Mouse (Mus musculus) inflammation-experienced regulatory T-cells, adult 6 months (primary cell): ENCODE results near the gene Map6. TPM values are rescaled to one million over a fixed set of nuclear protein-coding genes. Genes with fewer than 3 reads are reported as not detected.

Source experiments
- ATAC-seq: one replicate; pipeline ENCODE4 v1.8.0; 2017
- polyA plus RNA-seq, 3 experiments: library from polyadenylated mRNA; unstranded; fragments of 100-300 nt; shearing (Covaris generic); gene quantifications; one replicate each; pipeline ENCODE4 v1.2.1; 2017

Map6 gene
- polyA plus RNA-seq, 3 experiments from 2014 or later: 3.1 to 5.6 (median 3.2) TPM

DNA sequence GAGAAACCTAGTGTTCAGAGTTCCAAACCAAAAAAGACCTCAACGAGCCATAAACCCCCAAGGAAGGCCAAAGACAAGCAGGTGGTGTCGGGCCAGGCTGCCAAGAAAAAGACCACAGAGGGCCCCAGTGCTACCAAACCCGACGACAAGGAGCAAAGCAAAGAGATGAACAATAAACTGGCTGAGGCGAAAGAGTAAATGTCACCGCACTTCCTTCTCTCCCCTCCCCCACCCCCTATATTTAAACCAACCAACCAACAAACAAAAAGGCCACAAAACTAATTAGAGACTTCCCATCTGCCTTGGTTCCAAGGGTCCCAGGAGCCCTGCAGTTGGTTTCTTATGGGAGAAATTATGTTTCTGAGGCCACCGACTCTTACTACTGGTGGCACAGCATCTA, 50.2 kb downstream of the Map6 start:
- ATAC-seq: peak; percentile 46

DNA sequence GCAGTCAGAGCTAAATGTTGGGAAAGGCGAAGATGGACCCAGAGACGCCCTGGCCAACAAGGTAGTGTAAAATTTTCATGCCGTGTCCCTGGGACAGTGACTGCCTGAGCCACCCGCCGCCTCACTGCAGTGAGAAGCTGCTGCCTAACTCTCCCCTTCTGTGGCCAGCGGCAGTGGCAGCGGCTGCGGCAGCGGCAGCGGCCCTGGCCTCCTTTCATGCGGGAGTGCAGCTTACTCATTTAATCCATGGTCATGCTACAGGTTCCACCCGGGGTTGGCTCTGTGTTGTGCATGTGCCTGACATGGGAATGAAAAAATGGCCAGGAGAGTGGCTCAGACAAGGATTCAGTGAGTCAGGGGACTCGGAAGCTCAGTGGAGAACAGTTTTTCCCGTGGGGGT, 53.3 kb downstream of the Map6 start:
- ATAC-seq: no peak

DNA sequence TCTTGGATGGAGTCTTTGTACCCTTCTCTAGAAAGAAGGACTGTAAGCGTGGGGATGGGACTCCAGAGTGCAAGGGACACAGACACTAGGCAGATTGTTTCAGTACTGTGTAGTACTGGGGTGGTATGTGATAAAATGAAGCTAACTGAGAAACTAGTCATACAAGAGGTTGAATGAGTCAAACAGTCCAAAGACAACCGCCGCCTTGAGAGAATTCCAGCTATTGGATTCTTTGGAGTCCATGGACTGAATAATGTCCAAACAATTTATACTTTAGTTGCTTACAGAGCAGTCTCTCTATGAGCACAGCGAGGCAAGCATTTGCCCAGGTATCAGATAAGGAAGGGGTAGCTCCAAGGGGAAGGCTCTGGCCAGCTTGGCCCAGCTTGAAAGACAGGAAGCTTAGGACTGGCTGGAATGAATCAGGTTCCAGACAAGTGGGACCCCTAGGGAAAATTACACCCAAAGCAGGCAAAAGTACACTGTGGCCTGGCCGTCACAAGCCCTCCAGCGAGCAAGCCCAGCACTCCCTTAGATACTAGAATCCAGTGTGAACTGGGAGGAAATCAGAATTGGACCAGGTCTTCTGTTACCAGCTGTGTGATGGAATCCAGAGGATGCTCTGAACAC, 55.6 kb downstream of the Map6 start:
- ATAC-seq: no peak

DNA sequence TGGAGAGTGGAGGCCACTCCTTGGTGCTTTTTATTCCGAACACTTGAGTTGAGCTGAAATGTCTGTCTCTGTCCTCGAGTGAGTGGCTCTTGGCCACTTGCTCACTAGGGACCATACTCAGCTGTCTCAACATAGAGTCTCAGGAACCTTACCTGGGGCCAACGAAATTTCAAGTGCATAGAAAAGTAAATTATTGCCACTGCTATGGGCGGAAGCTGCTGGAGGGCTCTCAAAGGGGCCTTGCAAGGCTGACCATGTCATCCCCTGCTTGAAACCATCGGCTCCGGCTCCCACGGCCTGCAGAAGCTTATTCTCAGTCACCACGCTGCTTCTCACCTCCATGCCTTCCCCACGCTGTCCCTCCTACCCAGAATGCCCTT, 56.1 kb downstream of the Map6 start:
- no peak for ATAC-seq

DNA sequence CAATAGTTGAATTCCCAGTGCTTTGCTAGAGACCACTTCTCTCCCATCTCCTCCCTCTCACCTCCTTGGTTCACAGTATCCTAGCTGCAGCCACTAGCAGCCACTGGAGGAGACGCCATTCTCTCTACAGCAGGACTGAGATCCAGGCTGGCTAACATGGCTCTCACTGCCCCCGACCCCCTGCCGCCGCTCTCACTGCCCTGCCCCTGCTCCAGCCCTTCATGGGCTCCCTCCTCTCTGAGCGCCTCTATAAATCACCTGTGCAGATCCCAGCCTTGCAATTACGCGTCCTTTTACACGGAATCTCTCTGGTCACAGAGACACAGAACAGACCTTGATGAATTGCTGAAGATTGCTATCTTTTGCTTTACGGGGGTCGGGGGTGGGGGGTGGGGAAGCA, 57.6 kb downstream of the Map6 start:
- ATAC-seq: no peak

DNA sequence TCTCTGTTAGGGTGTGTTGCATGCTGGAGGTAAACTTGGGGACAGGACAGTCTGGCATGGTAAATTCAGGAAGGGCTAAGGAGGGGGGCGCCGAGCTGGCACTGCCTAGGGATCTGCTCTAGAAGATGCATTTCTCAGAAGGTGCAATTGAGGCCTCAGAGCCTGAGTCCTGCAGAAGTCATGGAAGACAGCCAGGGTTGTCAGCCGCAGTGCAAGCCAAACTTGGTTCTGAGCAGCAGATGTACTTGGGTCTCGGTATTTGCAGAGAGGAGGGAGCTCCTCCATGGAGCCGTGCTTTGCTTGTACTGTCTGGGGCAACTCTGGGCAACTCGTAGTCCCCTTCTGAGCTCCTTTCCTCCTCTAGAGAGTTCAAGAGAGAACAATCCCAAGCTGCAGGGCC, 58.9 kb downstream of the Map6 start:
- ATAC-seq: no peak

DNA sequence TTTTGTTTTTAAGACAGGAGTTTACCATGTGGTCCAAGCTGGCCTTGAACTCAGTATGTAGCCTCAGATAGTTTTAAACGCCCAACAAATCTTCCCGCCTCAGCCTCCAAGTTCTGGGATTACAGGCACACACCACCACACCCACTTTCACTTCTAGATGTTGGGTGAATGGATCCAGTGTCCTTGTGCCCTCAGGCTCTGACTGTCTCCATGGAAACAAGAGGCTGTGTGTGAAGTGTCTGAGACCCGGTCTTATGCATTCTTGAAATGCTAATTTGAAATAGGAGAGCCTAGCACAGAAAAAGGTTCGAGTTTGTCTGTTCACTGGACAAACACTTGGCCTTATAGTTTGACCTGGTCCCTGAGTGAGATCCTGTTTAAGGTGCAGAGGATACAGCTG, 61.6 kb downstream of the Map6 start:
- ATAC-seq: no peak

DNA sequence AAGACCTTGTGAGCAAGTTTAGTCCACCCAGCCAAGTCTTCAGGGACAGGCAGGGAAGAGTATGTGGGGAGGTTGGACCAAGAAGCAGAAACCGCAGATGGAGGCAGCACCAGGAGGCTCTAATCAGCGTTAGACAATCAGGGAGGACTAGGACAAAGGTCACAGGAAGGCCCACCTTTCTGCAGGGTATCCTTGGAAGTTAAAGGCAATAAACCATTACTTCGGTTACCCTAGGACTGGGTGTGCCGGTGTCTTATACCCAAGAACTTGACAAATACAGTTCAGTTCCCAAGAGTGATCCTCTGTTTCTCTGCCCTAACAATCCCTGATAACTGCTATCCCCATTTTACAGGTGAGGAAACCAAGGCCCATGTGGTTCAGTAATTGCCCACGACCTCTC, 62.8 kb downstream of the Map6 start:
- ATAC-seq: no peak

DNA sequence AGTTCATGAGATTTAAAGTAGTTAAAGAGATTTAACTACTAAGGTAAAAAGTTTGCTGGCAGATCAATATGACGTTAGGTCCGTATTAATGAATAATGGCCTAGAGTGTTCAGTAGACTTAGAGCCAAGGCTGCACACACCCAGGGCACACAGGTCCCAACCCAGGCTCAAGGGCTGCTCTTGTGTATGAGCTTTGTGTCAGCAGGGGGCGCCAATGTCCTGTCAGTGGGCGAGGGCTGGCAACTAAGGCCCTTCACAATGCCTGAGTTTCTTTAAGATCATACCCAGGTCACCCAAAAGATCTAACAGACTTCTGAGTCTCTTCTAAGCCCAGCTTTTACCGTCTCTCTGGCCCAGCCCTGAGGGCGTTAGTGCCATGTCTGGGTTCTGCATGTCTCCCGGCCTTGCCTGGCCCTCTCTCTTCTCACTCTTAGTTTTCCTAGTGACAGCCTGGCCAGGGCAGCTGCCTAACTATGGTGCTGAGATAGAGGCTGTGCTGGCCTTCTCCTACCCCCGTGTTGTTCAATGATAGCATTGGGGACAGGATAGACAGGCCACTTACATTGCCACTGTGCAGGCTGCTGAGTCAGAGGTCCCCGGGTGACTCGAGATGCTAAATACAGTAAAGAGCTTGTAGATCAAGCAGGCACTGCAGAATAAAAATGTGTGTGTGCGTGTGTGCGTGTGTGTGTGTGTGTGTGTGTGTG, 65.7 kb downstream of the Map6 start:
- ATAC-seq: no peak

DNA sequence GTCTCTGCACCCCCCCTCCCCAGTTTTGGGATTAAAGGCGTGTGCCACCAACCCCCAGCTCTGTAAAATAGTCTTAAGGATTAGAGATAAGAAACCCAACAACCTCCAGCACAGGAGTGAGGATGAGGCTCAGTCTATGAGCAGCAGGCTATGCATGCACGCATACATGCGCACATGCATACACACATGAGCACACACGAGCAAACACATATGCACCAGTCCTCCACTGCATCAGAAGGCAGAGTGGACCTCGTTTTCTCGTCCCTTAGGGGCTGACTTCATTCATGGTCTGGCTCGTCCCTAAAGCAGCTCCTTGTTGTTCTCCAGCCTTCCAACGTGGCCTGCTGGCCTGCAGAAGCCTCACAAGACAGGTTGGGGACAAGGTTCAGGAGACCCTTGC, 73.5 kb downstream of the Map6 start:
- ATAC-seq: no peak

DNA sequence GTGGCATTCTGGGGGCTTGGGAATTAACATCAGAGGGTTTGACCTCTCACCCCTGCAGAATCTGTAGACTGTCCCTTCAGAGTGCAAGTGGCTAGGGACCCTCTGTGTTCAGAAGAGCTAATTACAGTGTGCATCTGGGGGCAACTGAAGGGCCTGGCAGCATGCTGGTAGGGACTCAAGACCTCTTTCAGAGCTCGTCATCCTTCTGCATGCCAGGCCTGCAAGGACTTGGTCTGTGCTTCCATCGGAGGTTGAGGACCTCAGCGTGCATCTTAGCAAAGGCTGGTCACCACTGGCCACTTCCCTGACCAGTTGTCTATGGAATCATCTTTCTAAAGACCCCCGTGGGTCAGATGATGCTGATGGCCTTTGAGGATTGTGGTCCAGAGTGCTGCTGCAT, 76.3 kb downstream of the Map6 start:
- no peak for ATAC-seq

DNA sequence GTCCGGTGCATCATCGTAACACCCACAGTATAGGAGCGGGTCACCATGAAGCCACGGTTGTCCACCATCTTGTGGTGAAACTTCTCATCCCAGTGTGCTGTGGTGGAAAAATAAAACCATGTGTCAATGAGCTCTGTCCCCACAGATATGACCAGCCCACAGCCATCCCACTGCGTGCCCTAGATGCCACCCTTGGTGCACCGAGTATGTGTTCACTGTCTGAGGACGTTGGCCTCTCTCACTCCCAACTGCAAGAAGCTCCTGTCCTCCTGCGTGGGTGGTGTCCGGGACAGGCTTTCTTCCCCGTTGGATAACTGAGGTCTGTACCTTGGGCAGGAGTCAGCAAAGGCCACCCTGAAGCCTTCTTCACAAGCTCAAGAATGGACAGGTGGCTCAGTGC, 80.0 kb downstream of the Map6 start:
- no peak for ATAC-seq

DNA sequence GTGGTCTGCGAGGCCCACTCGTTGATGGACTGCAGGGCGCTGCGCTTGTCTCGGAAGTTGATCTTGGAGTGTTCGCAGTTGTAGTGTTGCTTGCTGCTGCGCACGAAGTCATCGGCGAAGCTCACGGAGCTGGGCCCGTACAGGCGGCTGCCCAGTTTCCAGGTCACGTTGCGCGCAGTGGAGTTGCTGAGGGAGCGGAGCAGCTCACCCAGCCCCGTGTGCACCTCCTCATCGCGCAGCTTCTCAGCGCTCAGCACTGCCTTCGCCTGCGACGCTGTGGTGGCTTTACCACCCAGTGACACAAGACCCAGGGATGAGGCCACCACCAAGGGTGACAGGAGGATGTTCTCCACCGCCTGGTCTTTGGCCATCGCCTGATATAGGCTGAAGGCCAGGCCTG, 81.6 kb downstream of the Map6 start:
- ATAC-seq: no peak

DNA sequence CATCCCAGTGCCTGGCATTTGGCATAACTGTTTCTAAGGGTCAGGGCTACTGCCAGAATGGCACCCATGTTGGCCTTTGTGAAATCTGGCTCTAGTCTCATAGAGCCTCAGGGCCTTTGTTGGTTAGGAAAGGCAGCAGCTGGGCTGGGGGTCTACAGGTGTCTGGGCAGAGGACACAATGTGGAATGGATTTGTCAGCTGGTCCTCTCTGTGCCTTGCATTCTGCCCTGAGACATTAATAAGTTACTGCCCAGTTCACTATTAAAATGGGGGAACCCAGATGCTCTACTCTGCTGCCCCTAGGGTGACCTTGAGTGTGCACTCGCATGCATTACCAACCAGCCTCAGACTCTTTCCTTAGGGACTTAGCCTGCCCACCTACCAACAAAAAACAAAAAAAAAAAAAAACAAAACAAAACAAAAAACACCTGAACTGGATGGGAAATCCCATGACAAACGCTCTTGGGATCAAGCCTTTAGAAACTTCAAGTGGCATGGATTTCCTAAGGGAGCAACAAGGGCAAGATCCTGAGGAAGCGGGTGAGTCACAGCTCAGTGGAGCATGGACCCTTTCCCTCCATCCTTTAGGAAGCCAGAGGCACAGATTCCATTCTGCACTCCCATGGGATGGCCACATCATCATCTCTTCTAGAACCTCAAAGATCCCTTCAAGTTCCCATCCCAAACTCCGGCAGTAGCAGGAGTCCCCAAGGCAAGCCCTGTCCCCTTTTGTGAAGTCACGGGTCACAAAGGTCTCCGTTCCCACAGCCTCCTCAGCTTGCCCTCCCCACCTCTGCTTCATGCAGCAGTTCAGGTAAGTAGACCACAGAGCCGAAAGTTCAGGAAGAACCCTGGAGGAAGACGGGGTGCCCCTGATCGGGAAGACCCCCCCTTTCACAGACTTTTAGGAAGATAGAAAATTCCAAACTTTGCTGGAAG, 82.8 kb downstream of the Map6 start:
- no peak for ATAC-seq

DNA sequence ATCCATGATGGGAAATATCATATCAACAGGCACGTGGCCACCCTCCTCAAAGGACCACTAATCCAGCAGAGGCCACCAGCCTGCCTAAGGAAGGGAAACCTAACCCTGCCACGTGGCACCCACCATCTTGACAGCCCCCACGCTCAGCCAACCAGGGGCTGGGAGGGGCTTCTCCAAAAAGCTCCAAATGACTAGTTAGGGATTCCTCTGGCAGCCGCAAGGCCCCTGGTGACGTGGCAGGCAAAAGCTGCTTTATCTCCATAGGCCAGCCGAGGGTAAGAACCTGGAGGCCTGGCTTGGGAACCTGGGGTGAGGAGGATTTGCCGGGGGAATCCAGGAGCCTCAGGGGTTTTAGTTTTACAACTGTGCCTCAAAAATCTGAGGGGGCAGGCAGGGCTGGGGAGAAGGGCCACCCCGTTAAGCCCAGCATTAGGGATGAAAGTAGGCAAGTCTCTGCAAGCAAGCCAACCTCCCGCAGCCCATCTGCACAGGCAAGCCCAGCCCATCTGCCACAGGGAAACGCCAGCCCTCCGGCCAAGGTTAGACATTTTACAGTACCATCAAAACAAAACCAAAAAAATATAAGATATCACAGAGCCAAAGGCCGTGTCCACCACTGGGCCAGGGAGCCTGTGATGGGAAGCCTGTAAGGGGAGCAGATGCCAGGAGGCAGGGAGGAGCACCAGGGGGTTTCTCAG, 84.0 kb downstream of the Map6 start:
- no peak for ATAC-seq

DNA sequence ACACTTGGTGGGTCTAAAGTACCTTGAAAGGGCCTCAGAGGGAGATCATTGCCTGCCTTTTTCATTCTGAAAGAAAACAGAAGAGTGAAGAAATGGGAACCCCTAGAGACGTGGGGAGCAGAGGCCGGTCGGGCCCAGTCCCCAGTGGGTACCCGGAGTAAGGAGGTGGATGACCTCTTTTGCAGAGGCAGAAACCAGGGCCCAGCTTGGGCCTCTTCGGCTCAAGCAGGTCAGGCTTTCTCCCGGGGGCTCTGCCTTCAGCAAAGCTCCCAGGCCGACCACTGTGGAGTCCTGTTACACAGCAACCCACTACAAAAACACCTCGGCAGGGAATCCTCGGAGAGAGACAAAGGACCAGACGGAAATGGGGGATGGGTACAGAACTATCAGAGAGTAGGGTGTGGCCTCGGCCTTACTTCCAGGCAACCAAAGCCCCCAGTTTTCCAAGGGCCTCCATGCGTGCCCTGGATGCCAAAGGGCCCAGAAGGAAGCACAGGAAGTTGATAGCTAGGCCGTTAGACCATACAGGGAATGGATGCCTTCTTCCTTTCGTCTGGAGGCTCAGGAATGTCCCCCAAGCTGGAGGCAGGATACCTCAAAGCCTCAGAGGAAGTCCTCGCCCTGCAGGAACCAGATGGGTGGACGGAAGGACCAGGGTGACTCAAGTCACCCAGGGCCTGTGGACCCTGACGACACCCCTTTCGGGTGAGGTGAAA, 84.7 kb downstream of the Map6 start:
- ATAC-seq: no peak

DNA sequence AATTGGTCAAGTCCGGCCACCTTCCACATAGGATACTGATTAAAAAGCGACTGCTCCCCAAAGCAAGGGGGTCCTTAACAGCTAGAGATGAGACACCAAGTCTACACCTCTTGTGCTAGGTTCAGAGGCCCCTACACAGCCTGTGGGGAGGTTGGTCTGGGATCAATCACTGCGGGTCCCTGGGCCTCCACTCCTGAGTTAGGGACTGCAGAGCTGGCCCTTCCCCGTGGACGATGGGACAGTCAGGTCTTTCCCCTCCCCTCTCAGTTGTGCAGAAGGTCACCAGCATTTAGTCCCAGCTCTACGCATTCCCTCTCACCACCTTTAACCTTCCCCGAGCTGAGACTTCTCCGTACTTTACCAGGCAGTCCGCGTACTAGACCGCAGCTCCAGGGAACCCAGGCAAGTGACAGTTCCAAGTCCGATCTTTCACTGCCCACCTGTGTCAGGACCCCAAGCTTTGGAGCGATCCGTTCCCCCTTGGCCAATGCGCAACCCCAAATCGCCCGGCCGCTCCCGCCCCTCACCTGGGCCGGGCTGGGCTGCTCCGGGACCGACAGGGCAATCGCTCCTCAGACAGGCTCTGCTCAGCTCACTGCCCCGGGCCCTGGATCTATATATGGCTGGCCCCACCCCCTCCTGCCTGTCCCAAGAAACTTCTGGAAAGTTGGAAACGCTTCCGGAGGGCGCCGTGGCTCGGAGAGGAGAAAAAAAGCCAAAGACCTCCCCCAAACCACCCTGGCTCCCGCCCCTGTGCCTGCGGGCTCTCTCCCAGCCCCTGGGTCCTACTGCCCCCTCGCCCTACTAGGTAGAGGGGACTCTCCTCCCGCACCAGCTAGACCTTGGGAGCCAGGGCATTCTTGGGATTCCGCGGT, 85.5 kb downstream of the Map6 start, which contains the start of gene Serpinh1:
Gene Serpinh1 (minus strand): TSS at position 714 of the 875 bp plus-strand sequence.
- ATAC-seq: no peak

DNA sequence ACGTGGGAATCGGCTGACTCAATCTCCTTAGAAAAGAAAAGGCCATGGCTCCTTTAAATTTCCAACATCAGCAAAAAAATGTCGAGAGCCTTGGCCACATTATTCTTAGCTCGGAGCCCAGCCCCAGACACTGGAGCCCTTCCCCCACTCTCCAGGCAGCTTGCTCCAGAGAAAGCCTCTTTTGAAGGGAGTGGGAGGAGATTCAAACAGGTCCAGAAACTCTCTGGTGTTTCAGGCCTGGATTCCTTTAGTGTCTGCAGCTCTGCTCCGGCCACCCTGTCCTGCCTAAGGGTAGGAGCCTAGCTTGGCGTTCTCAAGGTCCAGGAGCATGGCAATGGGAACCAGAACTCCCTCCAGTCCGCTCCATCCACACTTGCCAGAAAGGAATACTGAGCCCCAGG, 88.5 kb downstream of the Map6 start:
- no peak for ATAC-seq

DNA sequence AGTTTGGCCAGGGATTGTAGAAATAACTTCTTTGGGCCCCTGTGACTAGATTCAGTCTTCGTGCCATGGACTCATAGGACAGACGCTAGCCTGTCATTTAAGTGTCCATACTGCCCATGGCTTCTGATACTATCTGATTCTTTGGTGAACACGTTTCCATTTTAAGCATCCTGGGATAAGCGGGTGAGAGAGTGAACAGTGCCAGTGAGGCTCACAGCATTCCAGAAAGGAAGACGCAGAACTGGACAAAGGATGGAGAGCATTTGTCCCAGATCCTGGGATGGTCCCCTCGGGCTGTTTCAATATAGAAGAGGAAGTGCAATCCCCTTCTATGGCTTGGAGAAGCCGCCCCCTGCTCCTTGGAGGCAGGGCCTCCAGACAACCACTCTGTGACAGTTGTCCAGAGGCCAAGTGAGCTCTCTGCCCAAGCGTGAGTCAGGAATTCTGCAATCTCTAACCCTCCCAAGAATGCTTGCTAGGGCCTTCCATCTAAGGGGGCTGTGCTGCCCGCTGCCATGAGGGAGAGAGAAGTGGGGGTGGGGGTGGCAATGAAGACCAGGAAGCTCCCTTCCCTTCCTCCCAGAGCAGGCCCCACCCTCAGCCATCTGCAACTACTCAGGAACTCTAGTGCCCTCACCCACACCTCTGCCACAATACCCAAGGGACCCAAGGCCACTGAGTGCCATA, 89.1 kb downstream of the Map6 start:
- no peak for ATAC-seq

DNA sequence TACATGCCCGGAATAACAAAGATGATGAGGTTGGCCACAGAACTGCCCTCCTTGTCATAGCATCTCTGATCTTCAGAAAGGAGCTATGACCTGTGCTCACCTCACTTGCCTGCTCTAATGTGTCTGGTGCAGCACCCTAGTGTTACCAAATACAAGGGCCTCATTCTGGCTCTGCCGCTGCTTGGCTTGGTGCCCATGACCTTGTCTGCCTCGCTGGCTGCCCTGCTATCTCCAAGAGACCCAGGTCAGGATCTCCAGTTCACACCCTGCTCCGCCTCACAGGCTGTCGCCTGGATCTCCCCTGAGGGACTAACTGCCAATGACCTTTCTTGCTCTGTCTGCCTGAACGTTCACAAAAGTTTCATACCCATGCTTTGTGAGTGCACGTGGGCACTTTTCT, 90.0 kb downstream of the Map6 start:
- ATAC-seq: no peak

DNA sequence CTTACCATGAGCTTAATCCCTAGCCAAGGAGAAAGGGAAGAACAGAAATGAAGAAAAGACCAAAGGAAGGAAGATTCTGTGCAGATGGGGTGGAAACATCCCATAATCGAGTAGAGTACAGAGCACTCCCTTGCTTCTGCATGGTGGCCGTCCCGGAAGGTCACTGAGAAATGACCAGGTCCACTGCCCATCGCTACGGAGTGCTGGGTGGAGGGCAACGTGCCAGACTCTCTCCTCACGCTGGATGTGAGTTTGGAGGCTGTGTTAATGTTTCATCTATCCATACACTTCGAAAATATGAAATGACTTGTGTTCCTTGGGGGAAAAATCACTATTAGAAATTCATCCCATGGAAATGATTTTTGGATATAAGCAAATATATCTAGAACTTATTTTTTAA, 91.1 kb downstream of the Map6 start:
- ATAC-seq: no peak
